Mouse (Mus musculus) colon, adult 2 months (tissue): ENCODE measurements around the gene Mctp2. TPM values are rescaled to one million over a fixed set of nuclear protein-coding genes. Genes with fewer than 3 reads are reported as not detected.

ENCODE experiments used
- polyA plus RNA-seq: library from polyadenylated mRNA; depleted of rRNA; stranded (reverse); fragments of >200 nt; gene quantifications from 2 replicates; pipeline ENCODE4 v1.2.3, GENCODE M21; 2012; rRNA removed

Mctp2 gene
- 3.4 and 4.3 TPM in 2 replicates for polyA plus RNA-seq

GRCm38 (mm10) chr7:72306382-72306841 lies at the start of gene Mctp2:
Gene Mctp2, minus strand, starts transcription at chr7:72306608.

